Mouse (Mus musculus) lung, postnatal 14 days (tissue): Measurements from ENCODE around the gene Spocd1.
"Not testable (repeated sequence)": the region's sequence is repeated elsewhere in the genome, so short reads cannot be mapped to it uniquely, and the experiment has no call there.

ENCODE experiments used
- DNase-seq: peaks from one replicate; pipeline ENCODE4 v3.0.0; 2021

The Spocd1 gene

GRCm38 (mm10) chr4:129928949-129929348 lies at the start of gene Spocd1:
Spocd1 (plus strand) TSS chr4:129929249.
- no peak for DNase-seq

- DNase-seq: no peak
Observed at GRCm38 (mm10) chr4:129880615-129881014, 48.4 kb upstream of the Spocd1 start.

GRCm38 (mm10) chr4:129881661-129882060 lies 47.4 kb upstream of the Spocd1 start:
- no peak for DNase-seq

GRCm38 (mm10) chr4:129882555-129883293 lies 46.3 kb upstream of the Spocd1 start:
- DNase-seq: peak; percentile 55

- no peak for DNase-seq
Observed at GRCm38 (mm10) chr4:129884041-129884930, 44.8 kb upstream of the Spocd1 start.

- no peak for DNase-seq
Observed at GRCm38 (mm10) chr4:129889661-129890060, 39.4 kb upstream of the Spocd1 start.

- no peak for DNase-seq
Observed at GRCm38 (mm10) chr4:129890094-129890493, 39.0 kb upstream of the Spocd1 start.

GRCm38 (mm10) chr4:129894861-129895260 lies 34.2 kb upstream of the Spocd1 start:
- no peak for DNase-seq

GRCm38 (mm10) chr4:129898815-129899214 lies 30.2 kb upstream of the Spocd1 start:
- DNase-seq: not testable (repeated sequence)

- DNase-seq: no peak
Observed at GRCm38 (mm10) chr4:129902394-129902793, 26.7 kb upstream of the Spocd1 start.

- no peak for DNase-seq
Observed at GRCm38 (mm10) chr4:129903577-129903976, 25.5 kb upstream of the Spocd1 start.

- no peak for DNase-seq
Observed at GRCm38 (mm10) chr4:129905032-129905431, 24.0 kb upstream of the Spocd1 start.

GRCm38 (mm10) chr4:129906016-129906415 lies 23.0 kb upstream of the Spocd1 start:
- DNase-seq: no peak

GRCm38 (mm10) chr4:129908836-129909235 lies 20.2 kb upstream of the Spocd1 start:
- no peak for DNase-seq

GRCm38 (mm10) chr4:129909261-129909731 lies 19.8 kb upstream of the Spocd1 start:
- no peak for DNase-seq

- DNase-seq: no peak
Observed at GRCm38 (mm10) chr4:129912998-129913397, 16.1 kb upstream of the Spocd1 start.

- peak; percentile 59 for DNase-seq
Observed at GRCm38 (mm10) chr4:129913761-129914644, 15.0 kb upstream of the Spocd1 start.

GRCm38 (mm10) chr4:129914686-129915085 lies 14.4 kb upstream of the Spocd1 start:
- no peak for DNase-seq

GRCm38 (mm10) chr4:129915349-129915988 lies 13.6 kb upstream of the Spocd1 start:
- no peak for DNase-seq

- DNase-seq: peak; percentile 49
Observed at GRCm38 (mm10) chr4:129916159-129916558, 12.9 kb upstream of the Spocd1 start.

GRCm38 (mm10) chr4:129917016-129917603 lies 11.9 kb upstream of the Spocd1 start:
- peak; percentile 48 for DNase-seq

GRCm38 (mm10) chr4:129918464-129918863 lies 10.6 kb upstream of the Spocd1 start:
- no peak for DNase-seq
